Mouse (Mus musculus): ENCODE data around the gene Mrpl50.

DNA sequence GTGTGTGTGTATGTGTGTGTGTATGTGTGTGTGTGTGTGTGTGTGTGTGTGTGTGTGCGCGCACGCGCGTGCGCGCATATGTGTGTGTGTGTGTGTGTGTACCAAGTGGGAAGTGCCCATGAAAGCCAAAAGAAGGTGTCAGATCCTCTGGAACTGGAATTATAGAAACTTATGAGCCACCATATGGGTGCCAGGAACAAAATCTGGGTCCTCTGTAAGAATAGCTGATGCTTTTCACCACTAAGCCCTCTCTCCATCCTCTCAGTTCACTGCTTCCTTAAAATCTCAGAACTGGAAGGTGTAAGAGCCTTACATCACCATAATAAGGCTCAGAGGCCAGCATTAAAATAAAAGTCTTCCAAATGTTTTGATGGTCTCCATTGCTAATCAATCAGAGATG is 36.5 kb upstream of the Mrpl50 start:
- no peak for TF ChIP-seq CTCF (IDR thresholded peaks at IDR 0.05; ENCODE audit: insufficient read depth, low read length)
- no peak for TF ChIP-seq POLR2A (IDR thresholded peaks at IDR 0.05; ENCODE audit: borderline replicate concordance, extremely low read depth, low read depth, low read length)

Measured in lung, adult 2 months (tissue).